Mouse (Mus musculus) embryonic fibroblast, embryonic 13.5 days (primary cell): ENCODE measurements at regions not wholly inside any gene's neighbourhood (a gene's known extent, or its start where the extent isn't known, plus 50 kb on each side); places are given as distances from the start of the nearest gene placed in this dataset.

Experiments used
- H3K27ac ChIP-seq: 2 replicates; pipeline ENCODE4 v1.5.1; 2012; ENCODE audit warnings: low read length, control low read depth, inconsistent platforms; ENCODE audit not compliant: insufficient read depth
- H3K4me1 ChIP-seq: 2 replicates; pipeline ENCODE4 v1.6.1; 2011; ENCODE audit warnings: low read length; ENCODE audit not compliant: control insufficient read depth, insufficient read depth
- H3K4me3 ChIP-seq: 2 replicates; pipeline ENCODE4 v1.5.1; 2011; ENCODE audit warnings: mild to moderate bottlenecking, control low read depth, low read length; ENCODE audit not compliant: insufficient read depth
- CTCF ChIP-seq: IDR thresholded peaks from 2 replicates; pipeline ENCODE4 v1.5.1; 2011; ENCODE audit warnings: mild to moderate bottlenecking, control low read depth, low read length, moderate library complexity, borderline replicate concordance; ENCODE audit not compliant: insufficient read depth
- POLR2A ChIP-seq: IDR thresholded peaks from 2 replicates; pipeline ENCODE4 v1.6.1; 2011; ENCODE audit warnings: low read depth, mild to moderate bottlenecking, control low read depth, low read length, moderate library complexity

- TF ChIP-seq CTCF (no peak), POLR2A (no peak)
- Histone ChIP-seq H3K27ac (no peak overlapping the region), H3K4me3 (no peak overlapping the region), H3K4me1 (no peaks in the 10 kb centered on the region; the same call in 1 of the 2 replicates)
Measured at GRCm38 (mm10) chr6:93569866-93570265, 626.6 kb upstream of the Adamts9 start.

DNA sequence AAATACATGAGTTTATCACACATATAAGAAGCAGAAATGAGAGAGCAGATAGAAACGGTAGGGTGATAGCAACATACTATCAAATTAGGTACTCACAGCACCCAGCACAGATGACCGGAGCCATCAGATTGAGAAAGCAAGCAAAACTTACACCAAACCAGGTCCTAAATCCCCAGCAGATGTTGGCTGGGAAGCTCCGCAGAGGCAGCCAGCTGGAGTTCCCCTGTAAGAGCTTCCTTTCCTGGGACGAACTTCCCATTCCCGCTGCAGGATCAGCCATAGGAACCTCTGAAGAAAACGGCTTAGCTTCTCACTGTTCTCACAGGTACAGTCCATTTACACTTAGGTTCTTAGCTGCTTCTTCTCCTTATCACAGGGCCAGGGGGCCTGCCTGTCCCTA lies 625.9 kb upstream of the Adamts9 start:
- Histone ChIP-seq H3K4me1 (no peaks in the 10 kb centered on the region; the same call in 1 of the 2 replicates), H3K27ac (no peak overlapping the region), H3K4me3 (no peak overlapping the region)
- TF ChIP-seq POLR2A = no peak
- no peak for TF ChIP-seq CTCF

DNA sequence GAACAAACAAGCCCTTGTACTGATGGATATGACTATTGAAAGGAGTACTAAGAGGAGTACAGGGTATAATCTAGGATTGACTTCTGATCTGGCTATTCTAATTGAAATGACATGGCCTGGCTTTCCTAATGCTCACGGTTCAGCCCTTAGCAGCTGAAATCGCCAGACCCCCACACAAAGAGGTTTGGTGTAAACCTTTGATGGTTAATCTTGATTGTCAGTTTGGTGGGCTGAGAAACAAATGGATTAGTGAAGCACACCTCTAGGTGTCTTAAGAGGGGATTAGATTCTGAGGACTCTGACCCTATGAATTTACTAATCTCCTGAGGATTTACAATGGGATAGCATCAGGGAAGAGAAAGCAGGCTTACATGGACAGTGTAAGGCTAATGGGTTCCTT lies 623.4 kb upstream of the Adamts9 start:
- Histone ChIP-seq H3K27ac (no peak overlapping the region), H3K4me3 (no peak overlapping the region), H3K4me1 (no peaks in the 10 kb centered on the region)
- no peak for TF ChIP-seq POLR2A
- TF ChIP-seq CTCF = no peak

GRCm38 (mm10) chr6:93548311-93548710 lies 605.0 kb upstream of the Adamts9 start:
- TF ChIP-seq CTCF (no peak), POLR2A (no peak)
- no peaks in the 10 kb centered on the region for H3K4me1 ChIP-seq
- H3K4me3 ChIP-seq = no peak overlapping the region
- H3K27ac ChIP-seq = no peak overlapping the region

GRCm38 (mm10) chr6:93544246-93544645 lies 601.0 kb upstream of the Adamts9 start:
- no peak overlapping the region for H3K4me3 ChIP-seq
- TF ChIP-seq POLR2A (no peak), CTCF (no peak)
- H3K4me1 ChIP-seq = no peaks in the 10 kb centered on the region
- H3K27ac ChIP-seq = no peak overlapping the region

DNA sequence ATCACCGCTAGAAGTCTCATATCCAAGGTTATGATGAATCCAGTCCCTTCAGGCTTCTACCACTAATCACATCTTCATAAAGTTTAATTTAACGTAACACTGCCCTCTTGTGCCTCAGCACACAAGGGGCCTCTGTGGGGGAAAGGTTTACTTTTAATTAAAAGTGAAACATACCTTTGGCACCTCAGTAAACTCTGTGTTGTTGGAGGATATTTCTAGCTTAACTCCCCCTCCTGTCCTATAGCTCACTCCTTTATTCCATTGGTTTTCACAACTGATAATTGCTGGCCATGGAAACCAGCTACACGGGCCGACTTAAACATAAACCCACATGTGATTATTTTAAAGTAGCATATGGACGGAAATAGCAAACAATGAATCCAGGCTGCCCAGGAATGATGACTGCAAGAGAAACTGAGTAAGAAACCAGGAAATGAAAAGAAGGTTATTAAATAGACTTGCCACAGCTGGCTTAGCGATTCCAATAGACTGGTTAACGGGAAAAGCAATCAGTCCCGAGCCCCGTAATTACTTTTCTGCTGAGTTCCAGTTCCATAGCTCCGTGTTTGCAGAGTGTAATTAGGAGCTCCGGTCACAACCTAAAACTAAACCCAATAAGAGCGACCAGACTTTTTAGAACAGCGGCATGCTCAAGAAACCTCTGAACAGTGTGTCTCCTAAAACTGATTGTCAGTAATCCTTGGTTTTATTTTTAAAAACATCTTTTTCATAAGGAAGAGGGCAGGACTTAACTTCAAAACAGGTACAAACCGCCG lies 600.2 kb upstream of the Adamts9 start:
- no peak overlapping the region for H3K27ac ChIP-seq
- no peak for TF ChIP-seq POLR2A
- TF ChIP-seq CTCF = no peak
- no peak overlapping the region for H3K4me3 ChIP-seq
- H3K4me1 ChIP-seq = no peaks in the 10 kb centered on the region

- Histone ChIP-seq H3K4me1 (no peaks in the 10 kb centered on the region), H3K4me3 (no peak overlapping the region), H3K27ac (no peak overlapping the region)
- TF ChIP-seq CTCF (no peak), POLR2A (no peak)
Measured at GRCm38 (mm10) chr6:93539583-93539982, 596.3 kb upstream of the Adamts9 start.

- Histone ChIP-seq H3K4me3 (no peak overlapping the region), H3K27ac (no peak overlapping the region), H3K4me1 (no peaks in the 10 kb centered on the region)
- TF ChIP-seq CTCF = no peak
- no peak for TF ChIP-seq POLR2A
Measured at GRCm38 (mm10) chr6:93539171-93539570, 595.9 kb upstream of the Adamts9 start.

- H3K4me3 ChIP-seq = no peak overlapping the region
- H3K4me1 ChIP-seq = no peaks in the 10 kb centered on the region
- TF ChIP-seq CTCF (no peak), POLR2A (no peak)
- H3K27ac ChIP-seq = no peak overlapping the region
Measured at GRCm38 (mm10) chr6:93537971-93538370, 594.7 kb upstream of the Adamts9 start.

DNA sequence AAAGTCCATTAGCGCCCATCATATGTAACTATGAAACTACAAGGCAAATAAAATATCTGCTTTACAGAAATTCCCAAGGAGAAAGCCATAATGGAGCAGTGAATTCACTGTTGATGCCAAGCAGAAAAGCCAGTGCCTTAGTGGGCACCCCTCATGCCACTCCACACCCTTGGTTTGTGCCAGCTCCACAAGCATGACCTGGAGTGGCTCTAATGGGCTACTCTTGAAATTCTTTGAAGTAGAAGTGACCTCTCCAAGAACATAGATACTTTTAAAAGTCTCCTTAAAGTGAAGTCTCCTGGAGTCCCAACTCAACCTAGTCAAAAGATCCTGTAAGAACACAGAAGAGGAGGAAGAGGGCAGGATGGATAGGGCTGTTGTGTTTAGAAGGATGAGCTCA lies 593.8 kb upstream of the Adamts9 start:
- no peak for TF ChIP-seq POLR2A
- Histone ChIP-seq H3K27ac (no peak overlapping the region), H3K4me3 (no peak overlapping the region), H3K4me1 (no peaks in the 10 kb centered on the region)

GRCm38 (mm10) chr6:93513818-93514217 lies 570.5 kb upstream of the Adamts9 start:
- Histone ChIP-seq H3K4me3 (no peak overlapping the region), H3K4me1 (no peaks in the 10 kb centered on the region), H3K27ac (no peak overlapping the region)
- TF ChIP-seq CTCF (no peak), POLR2A (no peak)
